Mouse (Mus musculus) layer of hippocampus, postnatal 10 days (tissue): Measurements from ENCODE around the gene P4ha3. TPM values are rescaled to one million over a fixed set of nuclear protein-coding genes. Genes with fewer than 3 reads are reported as not detected.
A peak's percentile ranks its signal among the peaks of the same experiment; 100 is the strongest.

Source experiments
- DNase-seq, 2 experiments: peaks; one replicate each; pipeline ENCODE4 v3.0.0; 2021; ENCODE audit warnings: low spot score in 2 of 2
- total RNA-seq, 2 experiments: library from RNA; stranded (reverse); gene quantifications; 2 replicates each; pipeline ENCODE4 v1.2.3; 2021

The P4ha3 gene
- total RNA-seq, 2 experiments from 2014 or later = 9.2 to 11.4 TPM

- DNase-seq = no peak
These were observed 20.6 kb downstream of the P4ha3 start for GRCm38 (mm10) chr7:100305894-100306293.

GRCm38 (mm10) chr7:100307872-100308653 is 22.7 kb downstream of the P4ha3 start:
- peak; percentile 50 to 63 for DNase-seq

- DNase-seq = no peak
These were observed 23.9 kb downstream of the P4ha3 start for GRCm38 (mm10) chr7:100309216-100309615.

- no peak for DNase-seq
These were observed 24.4 kb downstream of the P4ha3 start for GRCm38 (mm10) chr7:100309679-100310078.

GRCm38 (mm10) chr7:100310290-100310689 is 25.0 kb downstream of the P4ha3 start:
- DNase-seq = no peak

- no peak for DNase-seq
These were observed 27.4 kb downstream of the P4ha3 start for GRCm38 (mm10) chr7:100312716-100313115.

GRCm38 (mm10) chr7:100316924-100317323 is 31.6 kb downstream of the P4ha3 start:
- no peak for DNase-seq

GRCm38 (mm10) chr7:100317534-100317933 is 32.2 kb downstream of the P4ha3 start:
- DNase-seq = no peak

GRCm38 (mm10) chr7:100323721-100324120 is 38.4 kb downstream of the P4ha3 start:
- DNase-seq = no peak

GRCm38 (mm10) chr7:100325482-100325881 is 40.2 kb downstream of the P4ha3 start:
- peak; percentile 75 to 77 for DNase-seq

GRCm38 (mm10) chr7:100327514-100327913 is 42.2 kb downstream of the P4ha3 start:
- DNase-seq = no peak

GRCm38 (mm10) chr7:100328636-100329035 is 43.3 kb downstream of the P4ha3 start:
- no peak for DNase-seq

GRCm38 (mm10) chr7:100331269-100331668 is 45.9 kb downstream of the P4ha3 start:
- DNase-seq = no peak

GRCm38 (mm10) chr7:100335921-100336320 is 50.6 kb downstream of the P4ha3 start:
- DNase-seq = no peak

- DNase-seq = no peak
These were observed 69.7 kb downstream of the P4ha3 start for GRCm38 (mm10) chr7:100354984-100355383.

GRCm38 (mm10) chr7:100356324-100356723 is 71.0 kb downstream of the P4ha3 start:
- no peak for DNase-seq

GRCm38 (mm10) chr7:100356768-100357167 is 71.4 kb downstream of the P4ha3 start:
- DNase-seq = no peak

GRCm38 (mm10) chr7:100357856-100358255 is 72.5 kb downstream of the P4ha3 start:
- no peak for DNase-seq

- DNase-seq = no peak
These were observed 77.8 kb downstream of the P4ha3 start for GRCm38 (mm10) chr7:100363162-100363561.

GRCm38 (mm10) chr7:100364888-100365287 is 79.6 kb downstream of the P4ha3 start:
- no peak for DNase-seq
